Mouse (Mus musculus): ENCODE measurements around the gene Gm26602.
"Not testable (repeated sequence)": the region's sequence is repeated elsewhere in the genome, so short reads cannot be mapped to it uniquely, and the experiment has no call there.

Gm26602 gene

DNA sequence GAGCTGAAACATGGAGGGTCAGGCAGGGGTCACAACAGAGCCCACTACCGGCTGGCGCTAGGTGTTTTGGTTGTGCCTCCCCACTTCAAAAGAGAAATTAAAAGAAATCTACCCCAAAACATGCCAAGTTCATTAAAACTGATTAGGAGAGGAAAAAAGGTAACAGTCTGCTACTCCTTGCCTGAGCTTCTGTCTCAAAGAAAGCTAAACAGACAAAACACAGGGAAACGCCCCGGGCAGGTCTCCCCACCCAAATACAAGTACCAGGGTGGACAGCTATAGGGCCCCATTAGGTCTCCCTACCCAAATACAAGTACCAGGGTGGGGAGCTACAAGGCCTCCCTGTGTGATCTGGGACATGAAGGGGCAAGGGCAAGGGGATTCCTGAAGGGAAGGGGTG, at the start of gene Gm26602:
Gm26602 (plus strand) TSS at position 301 of the 400 bp plus-strand sequence.
- no peak for DNase-seq

DNA sequence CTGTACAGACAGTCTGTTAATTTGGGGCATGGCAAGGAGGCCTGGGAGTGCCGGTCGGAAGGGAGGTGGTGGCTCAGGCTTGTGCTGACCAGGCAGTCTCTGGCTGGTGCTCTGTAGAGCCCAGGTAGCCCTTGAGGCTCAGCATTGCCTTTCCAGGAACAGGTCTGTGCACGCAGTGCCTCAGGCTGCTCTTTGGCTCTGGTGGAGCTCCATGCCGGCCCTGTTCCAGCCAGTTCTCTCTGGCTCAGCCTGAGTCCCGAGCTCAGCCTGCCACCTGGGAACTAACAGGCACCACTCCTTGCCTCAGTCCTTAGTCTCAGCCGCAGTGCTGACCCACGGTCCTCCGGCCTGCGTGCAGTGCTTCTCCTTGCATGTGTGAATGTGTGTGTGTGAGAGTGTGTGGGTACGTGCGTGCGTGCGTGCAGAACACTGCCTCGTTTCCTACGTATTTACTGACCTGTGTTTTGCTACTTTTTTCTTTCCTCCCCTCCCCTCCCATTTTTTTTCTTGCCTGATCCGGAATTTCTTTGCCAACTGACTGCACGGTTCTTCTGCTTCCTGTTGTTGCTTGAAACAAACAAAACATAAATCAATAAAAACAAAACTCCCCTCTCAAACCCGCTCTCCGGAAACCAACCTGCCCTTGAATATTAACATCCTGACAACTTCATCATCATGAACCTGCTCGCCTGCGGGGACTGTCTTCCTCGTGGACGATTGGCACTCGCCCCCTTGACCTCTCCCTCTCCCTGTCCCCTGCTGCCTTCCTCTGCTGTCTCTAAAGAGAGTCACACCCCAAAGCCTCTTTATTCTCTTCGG, 49.2 kb upstream of the Gm26602 start:
- no peak for DNase-seq

DNA sequence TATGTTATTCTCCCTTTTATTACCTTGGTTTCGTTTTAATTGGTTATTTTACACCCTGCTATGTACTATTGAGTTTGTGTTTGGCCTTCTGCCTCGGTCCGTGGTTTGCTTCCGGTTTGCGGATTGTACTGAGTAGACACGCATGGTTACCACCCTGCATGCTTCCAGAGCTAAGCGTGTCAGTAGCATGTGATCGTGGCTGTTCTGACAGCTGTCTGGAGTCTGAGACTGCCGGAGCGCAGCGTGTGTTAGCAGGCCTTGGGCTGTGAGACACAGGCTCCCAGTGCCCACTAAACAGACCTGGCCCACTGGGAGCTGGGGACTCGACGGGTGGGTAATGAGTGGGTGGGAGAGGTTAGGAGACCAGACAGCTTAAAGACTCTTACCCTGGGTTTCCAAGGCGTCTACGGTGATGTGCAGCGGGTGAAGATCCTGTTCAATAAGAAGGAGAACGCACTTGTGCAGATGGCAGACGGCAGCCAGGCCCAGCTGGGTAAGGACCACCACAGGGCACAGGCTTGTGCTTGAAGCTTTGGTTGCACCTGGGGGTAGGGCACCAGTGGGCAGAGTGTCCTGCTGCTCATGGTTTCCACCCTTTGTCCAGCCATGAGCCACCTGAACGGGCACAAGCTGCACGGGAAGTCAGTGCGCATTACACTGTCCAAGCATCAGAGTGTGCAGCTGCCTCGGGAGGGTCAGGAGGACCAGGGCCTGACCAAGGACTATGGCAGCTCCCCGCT, 48.4 kb upstream of the Gm26602 start:
- DNase-seq, result no peak

DNA sequence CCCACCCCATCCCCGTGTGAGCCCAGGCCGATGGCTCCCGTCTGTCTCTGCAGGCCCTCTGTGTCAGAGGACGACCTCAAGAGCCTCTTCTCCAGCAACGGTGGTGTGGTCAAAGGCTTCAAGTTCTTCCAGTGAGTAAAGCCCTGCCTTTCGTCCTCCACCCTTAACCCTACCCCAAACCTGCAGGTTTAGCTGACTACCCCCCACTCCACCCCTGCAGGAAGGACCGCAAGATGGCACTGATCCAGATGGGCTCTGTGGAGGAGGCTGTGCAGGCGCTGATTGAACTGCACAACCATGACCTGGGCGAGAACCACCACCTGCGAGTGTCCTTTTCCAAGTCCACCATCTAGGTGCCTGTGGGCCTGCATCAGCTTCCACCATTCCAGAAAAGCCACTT, 47.7 kb upstream of the Gm26602 start:
- no peak for DNase-seq

DNA sequence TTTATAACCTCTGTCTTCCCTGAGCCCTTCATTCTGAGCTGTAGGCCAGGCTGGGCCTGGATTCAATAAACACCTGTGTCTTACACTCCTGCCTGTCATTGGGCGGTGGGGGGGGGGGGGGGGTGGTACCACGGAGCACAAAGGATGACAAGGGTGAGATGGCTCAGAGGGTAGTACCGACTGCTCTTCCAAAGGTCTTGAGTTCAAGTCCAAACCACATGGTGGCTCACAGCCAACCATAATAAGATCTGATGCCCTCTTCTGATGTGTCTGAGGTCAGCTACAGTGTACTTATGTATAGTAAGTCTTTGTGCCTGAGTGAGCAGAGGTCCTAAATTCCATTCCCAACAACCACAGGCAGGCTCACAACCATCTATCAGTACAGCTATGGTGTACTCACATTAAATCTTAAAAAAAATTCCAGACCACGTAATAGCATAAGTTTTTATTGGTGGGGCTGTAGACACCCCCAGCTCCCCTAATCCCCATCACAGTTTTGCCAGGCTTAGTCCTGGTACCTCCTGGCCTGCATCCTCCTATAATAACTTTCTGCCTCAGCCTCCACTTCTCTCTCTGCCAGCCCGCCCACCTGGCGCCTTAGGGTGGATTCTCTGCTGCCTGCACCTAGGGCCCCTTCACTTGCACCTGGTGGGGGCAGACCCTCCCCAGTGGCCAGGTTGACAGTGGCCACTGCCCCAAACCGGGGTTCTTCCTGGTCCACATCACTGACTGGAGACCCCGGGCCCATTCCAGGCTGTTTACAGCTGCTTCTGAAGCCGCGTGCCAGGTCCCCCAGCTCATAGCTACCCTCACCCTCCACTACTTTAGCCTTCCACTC, 46.1 kb upstream of the Gm26602 start:
- no peak for DNase-seq

DNA sequence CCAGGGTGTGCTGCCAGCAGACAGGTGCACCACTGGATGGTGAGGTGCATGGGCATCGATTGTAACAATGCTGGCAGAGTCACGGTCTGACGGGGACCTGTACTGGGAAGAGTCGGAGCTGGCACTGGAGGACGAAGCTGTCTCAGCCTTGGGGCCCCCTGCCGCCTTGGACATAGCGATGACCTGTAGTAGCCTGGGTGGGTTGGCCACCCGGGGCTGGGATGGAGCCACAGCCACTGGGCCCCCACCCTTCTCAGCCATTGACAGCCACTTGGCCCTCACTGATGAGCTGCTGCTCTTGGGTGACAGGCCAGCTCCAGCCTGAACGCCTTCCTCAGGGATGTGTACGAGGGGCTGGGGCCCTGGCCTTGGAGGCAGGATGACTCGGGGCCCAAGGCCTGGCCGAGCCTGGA, 45.5 kb upstream of the Gm26602 start:
- DNase-seq, result no peak

DNA sequence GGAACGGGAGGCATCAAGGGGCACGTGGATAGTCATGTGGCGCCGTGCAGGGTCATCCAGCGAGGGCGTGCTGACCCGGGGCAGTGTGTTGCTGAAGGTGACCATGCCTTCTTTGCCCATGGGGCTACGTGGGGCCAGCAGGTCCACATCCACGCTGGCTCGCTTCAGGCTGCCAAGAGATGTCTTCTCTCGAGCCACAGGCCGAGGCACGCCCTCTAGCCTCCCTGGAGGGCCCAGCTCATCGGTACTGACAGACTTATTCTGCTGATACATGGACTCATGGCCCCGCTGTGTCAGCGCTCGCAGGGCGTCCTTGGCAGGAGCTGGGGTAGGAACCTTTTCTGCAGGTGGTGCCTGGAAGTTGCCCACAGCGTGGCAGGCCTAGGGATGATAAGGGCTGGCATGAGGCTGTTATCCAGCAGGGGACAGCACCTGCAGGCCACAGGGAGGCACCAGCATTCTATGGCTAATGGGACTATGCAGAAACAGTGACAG, 44.8 kb upstream of the Gm26602 start:
- DNase-seq, result no peak

DNA sequence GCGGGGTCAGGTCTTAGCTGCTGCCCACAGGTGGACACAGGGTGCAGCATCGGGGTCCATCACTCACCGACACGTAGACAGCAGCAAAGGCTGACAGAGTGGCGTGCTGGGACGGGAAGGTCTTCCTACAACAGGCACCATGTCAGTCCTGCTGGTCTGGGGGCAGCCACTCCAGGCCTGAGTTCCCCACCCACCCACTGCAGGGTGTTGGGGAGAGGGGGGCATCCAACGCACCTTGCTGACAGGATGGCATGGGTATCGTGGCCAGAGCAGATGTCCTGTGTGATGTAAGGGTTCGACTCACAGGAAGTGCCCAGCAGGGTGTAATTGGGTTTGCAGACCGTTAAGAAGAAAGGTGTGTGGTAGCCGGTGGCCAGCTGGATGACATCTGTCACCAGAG, 44.1 kb upstream of the Gm26602 start:
- DNase-seq, result no peak

DNA sequence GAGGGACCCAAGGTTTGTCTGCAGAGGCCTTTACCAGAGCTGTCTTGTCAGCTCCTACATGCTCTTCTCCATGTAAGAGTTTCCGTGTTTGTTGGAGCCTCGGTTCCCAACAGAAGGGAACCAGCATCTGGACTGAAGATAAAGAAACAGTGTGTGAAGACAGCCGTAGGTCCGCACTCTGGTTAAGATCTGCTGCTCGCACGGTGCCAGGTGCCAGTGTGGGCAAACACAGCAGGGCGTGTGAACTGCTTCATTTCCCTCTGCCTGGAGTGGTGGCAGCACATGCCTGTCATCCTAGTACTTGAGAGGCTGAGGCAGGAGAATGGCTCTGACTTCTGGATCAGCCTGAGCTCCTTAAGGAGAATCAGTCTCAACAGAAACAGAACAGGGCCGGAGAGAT, 38.8 kb upstream of the Gm26602 start:
- no peak for DNase-seq

DNA sequence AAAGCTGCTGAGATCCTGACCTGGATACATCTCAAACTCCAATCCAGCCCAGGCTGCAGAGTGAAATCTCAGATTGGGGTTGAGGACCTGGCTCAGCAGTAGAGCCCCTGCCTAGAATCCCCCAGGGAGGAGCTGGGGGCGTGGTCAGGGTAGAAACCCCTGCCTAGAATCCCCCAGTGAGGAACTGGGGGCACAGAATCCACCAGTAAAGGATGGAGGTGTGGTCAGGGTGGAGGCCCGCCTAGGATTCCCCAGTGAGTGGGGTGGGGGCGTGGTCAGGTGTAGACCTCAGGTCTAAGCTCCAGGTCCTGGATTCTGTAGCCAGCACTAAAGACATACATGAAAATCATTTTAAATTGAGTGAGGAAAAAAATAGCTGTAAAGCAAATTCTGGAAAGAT, 37.8 kb upstream of the Gm26602 start:
- DNase-seq, result peak; percentile 23

DNA sequence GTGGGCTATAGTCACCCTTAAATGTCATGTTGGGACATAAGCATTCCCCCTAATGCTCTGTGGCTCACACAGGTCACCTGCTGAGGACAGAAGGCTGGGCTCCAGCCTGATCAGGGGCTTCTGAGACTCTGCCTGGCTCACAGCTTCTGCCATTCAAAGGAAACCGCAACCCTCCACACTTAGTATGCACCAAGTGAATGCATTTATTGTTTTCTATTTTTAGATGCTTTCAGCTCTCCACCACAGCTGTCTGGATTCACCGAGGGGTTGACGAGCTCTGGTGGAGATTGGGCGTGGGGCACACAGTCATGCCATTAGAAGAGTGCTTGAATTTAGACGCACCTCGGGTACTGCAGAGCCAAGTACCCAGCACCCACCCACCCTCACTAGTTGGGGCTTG, 37.3 kb upstream of the Gm26602 start:
- DNase-seq, result no peak

DNA sequence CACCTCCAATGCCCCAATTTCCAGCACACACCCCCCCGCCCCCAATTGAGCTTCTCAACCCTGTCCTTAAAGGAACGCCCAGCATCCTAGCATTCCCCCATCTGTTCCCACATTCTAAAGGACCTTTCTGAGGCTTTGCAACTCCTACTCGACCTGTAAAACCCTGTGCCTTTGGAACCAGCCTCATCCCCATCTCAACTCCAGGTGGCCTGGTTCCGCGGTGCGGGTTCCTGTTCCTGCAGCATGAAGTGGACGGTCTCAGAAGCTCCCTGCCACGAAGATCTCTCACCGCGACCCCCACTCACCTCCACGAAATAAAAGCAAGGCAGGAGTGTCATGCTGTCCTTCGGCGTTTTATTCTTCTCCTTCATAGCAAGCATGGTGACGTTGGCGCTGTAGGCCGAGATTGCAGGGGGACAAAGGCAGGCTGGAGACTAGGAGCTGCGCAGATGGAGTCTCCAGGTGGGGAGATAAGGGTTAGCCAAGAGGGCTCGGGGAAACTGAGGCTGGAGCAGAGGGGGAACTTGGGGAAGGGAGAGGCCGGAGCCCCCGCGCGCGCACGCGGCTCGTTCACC, 36.9 kb upstream of the Gm26602 start:
- no peak for DNase-seq

DNA sequence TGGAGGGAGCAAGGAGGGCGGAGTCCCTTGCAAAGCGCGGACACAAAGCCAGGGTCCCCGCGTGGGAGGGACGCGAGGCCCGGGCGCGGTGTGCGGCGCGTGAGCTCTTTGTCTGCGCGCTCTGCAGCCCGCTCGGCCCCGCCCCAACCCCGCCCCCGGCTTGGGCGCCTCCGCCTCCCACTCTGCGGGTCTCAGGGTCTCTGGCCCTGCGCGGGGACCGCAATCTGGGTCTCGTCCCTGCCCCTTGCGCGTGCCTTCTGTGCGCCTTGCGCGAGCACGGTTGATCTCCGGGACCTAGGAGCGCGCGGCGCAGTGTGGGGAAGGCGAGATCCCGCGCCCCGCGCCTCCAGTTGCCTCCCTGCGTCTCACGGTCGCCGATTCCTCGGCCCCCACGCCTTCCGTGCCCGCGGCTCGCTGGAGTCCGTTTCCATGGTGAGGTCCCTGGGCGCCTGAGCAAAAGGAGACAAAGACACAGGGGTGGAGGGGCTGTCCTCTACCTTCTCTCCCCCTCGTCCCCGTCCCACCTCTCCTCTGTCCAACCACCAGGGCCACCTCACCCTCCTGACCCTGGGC, 36.3 kb upstream of the Gm26602 start, which contains the start of the genes Prtn3 and Plppr3:
Prtn3 (plus strand) TSS at position 187 of the 573 bp plus-strand sequence.
Plppr3 (minus strand) TSS at position 345 of the 573 bp plus-strand sequence.
- DNase-seq, result peak; percentile 55

DNA sequence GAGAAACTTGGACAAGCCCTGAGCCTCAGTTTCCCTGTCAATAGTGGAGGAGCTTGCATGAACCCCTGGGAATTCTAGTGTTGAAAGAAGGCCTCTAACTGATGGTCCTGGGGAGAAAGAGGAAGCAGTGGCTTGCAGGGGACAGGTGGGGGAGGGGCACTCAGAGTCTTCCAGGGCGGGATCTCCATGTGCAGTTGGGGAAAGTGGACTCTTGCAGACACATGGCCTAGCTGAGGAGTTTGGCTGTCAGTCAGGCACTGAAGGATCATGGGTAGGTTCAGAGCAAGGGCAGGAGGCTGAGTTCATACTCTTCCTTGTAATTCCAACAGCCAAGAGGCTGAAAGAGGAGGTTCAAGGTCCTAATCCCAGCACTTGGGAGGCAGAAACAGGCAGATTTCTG, 33.5 kb upstream of the Gm26602 start:
- DNase-seq, result no peak

DNA sequence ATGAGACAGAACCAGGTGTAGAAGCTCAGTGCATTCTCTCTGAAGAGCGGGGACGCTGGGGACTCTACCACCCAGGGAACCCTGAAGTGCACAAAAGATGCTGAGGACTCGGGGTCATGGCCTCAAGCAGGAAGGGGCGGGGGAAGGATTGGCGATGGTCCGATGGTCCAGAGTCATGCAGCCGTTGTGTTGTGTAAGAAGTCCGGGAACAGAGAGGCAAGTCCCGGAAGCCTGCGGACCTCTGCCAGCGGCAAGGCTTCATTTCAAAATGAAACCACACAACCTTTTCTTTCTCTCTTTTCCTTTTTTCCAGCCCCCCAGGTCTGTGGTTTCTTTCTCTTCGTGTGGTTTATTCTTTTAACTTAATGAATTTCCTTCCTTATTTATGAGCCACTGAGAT, 32.9 kb upstream of the Gm26602 start:
- DNase-seq, result no peak

DNA sequence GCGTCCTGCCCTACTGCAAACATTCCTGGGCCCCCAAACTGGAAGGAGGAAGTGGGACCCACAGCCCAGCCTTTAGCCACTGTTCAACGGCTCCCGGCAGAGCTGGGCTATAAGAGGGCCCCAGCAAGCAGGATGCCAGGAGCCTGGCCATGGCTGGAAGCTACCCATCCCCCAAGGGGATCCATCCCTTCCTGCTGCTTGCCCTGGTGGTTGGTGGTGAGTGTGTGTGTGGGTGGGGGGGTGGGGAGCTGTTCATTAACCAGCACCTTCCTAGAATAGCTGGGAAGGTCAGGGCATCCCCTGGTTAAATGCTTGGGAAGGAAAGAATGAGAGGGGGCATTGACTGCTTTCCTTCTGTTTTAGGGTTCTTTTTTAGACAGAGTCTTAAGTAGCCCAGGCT, 31.1 kb upstream of the Gm26602 start:
- DNase-seq, result no peak

DNA sequence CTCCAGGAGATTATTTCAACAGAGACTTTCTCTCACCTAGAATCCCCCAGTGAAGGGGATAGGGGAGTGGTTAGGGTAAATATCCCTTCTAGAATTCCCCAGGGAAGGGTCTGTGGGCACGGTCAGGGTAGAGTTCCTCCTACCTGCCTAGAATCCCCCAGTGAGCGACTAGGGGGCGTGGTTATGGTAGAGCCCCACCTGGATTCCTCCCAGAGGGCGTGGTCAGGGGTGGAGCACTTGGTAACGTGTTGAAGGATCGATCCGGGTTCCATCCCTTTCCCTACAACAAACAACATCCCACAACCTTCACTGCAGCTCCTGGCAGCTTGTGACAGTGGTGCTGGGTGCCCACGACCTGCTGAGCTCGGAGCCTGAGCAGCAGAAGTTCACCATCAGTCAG, 29.9 kb upstream of the Gm26602 start:
- no peak for DNase-seq

DNA sequence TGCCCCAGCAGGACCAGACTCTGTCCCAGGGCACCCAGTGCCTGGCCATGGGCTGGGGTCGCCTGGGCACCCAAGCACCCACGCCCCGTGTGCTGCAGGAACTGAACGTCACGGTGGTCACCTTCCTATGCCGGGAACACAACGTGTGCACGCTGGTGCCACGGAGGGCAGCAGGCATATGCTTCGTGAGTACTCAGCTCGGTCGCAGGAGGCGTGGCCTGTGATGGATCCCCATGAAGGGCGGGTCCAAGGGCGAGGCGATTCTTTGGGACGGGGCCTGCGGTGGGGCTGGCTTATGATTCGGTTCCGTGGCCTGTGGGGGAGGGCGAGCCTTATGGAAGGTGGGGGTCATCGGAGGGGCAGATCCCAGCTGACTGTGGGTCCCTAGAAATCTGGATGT, 28.7 kb upstream of the Gm26602 start:
- DNase-seq, result peak; percentile 42

DNA sequence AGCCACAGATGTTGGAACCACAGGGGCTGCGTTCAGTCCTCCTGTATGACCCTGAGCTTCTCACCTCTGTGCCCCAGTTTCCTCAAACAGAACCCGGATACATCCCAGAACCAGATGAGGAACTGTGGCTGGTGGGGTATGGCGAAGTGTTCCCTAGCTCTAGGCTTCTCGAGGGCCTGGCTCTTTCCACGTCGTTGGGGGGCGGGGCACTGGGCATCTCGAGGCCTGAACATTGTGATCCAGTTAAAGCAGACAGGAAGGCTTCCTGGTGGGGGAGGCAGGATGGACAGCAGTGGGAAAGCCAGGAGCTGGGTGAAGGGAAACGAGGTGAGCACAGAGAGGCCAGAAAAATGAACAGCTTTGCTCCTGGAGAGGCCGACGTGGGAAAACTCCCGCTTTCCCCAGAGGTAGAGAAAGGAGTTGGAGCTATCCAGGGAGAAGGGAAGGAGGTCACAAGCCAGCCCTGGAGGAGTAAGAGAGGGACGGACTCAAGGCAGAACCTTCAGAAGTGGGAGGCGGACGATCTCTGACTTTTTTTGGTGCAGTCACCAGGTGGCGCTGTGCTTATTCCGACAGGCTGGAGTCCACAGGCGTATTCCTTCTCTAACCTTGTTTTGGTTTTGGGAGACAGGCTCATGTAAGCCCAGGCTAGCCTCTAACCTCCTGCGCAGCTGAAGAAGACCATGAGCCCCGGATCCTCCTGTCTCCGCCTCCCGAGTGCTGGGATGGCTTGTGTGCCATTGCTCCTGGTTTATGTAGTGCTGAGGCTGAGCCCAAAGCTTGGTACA, 27.2 kb upstream of the Gm26602 start:
- DNase-seq, result peak; percentile 88

DNA sequence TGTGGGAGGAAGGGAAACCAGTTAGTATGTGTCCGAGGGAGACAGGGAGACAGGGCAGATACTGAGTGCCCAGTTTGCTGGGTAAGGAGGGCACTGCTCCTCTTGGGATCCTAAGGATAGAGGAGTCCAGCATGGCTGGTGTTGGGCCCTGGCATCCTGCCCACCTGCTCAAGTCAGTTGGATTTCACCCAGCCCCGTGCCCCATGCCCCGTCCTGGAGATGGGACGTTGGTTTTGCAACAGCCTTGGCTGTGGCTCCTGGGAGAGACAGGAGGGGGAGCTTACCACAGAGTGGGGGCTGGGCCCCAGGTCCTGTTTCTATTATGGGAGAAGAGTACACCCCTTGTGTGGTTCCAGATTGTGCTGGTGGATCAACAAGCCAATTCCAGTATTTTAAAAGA, 26.2 kb upstream of the Gm26602 start:
- no peak for DNase-seq

DNA sequence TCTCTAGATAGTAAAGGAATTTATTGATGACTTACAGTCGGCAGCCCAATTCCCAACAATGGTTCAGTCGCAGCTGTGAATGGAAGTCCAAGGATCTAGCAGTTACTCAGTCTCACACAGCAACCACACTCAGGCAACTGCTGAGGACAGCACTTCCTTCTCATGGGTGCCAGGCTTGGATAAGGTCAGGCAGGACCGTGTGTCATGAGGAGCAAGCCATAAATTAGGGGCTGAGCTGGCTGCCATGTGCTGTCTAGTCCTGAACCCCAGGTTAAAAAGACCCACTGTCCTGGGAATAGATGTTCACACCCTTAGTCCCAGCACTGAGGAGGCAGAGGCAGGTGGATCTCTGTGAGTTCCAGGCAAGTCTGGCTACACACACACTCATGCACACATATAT, 25.7 kb upstream of the Gm26602 start:
- not testable (repeated sequence) for DNase-seq

DNA sequence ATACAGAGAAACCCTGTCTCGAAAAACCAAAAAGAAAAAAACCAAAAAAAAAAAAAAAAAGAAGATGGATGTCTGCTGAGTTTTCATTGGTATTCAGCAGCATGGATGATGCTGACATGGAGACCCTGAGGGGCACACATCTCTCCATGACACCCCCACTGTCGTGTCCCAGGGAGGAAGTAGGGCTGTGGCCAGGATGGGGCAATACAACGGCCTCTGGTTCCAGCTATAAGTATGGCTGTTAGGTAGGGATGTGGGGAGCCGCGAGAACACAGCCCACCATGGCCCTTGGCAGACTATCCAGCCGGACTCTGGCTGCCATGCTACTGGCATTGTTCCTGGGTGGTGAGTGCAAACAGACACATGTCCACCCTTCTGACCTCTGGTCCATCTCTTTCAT, 24.6 kb upstream of the Gm26602 start, which contains the start of gene Elane:
Elane (plus strand) TSS at position 194 of the 400 bp plus-strand sequence.
- no peak for DNase-seq

Data from thymus, postnatal 4 days (tissue).